Mouse (Mus musculus) lung, adult 2 months (tissue): ENCODE results near the gene Arhgap32. TPM values are rescaled to one million over a fixed set of nuclear protein-coding genes. Genes with fewer than 3 reads are reported as not detected.

ENCODE experiments used
- DNase-seq: peaks from one replicate; pipeline ENCODE4 v3.0.0; 2022
- H3K4me1 ChIP-seq: fragments of 200-500 bp; 2 replicates; pipeline ENCODE4 v1.6.1; 2011; ENCODE audit warnings: low read length; ENCODE audit not compliant: control insufficient read depth, insufficient read depth
- H3K4me3 ChIP-seq: fragments of 200-500 bp; replicated peaks from 2 replicates; pipeline ENCODE3; 2011; ENCODE audit warnings: low read depth, mild to moderate bottlenecking, control low read depth, low read length; ENCODE audit errors: extremely low read depth
- CTCF ChIP-seq: fragments of 200-500 bp; IDR thresholded peaks from 2 replicates; pipeline ENCODE4 v1.5.1; 2011; ENCODE audit warnings: mild to moderate bottlenecking, low read length, control low read depth; ENCODE audit not compliant: insufficient read depth
- POLR2A ChIP-seq: fragments of 200-500 bp; IDR thresholded peaks from 2 replicates; pipeline ENCODE4 v1.6.1; 2011; ENCODE audit warnings: low read depth, mild to moderate bottlenecking, control low read depth, low read length, borderline replicate concordance; ENCODE audit errors: extremely low read depth
- WGBS: fragments of 180-500 bp; shearing (Covaris S2); methylation state at CpG from one replicate; pipeline ENCODE4 v1.1.7; 2018; 5-methylcytosine and 5-hydroxymethylcytosine counted together
- polyA plus RNA-seq: library from polyadenylated mRNA; depleted of rRNA; stranded (reverse); fragments of >200 nt; gene quantifications from 2 replicates; pipeline ENCODE4 v1.2.3, GENCODE M21; 2012; rRNA removed

The Arhgap32 gene
- polyA plus RNA-seq: 4.3 and 9.2 TPM in 2 replicates

- no peak for DNase-seq
- Histone ChIP-seq H3K4me3 (no peak within 1 kb of the TSS), H3K4me1 (peaks cover 4% of the 10 kb centered on the region)
- 79% methylated on average over 1 of the region's 1 CpGs for WGBS
- TF ChIP-seq POLR2A: no peak
Observed at GRCm38 (mm10) chr9:32115786-32116185, at the start of gene Arhgap32. TSS of gene Arhgap32 (plus strand) at chr9:32116136.

- TF ChIP-seq POLR2A (no peak), CTCF (no peak)
- H3K4me1 ChIP-seq: no peaks in the 10 kb centered on the region; the same call in 1 of the 2 replicates
- no peak for DNase-seq
- 78% methylated on average over 6 of the region's 6 CpGs for WGBS
- no peak overlapping the region for H3K4me3 ChIP-seq
Observed at GRCm38 (mm10) chr9:32072778-32073177, 43.2 kb upstream of the Arhgap32 start.

- Histone ChIP-seq H3K4me3 (no peak overlapping the region), H3K4me1 (peaks cover 3% of the 10 kb centered on the region; the same call in 1 of the 2 replicates)
- no peak for DNase-seq
- no peak for TF ChIP-seq CTCF
- no peak for TF ChIP-seq POLR2A
- WGBS: 63% methylated on average over 4 of the region's 4 CpGs
Observed at GRCm38 (mm10) chr9:32088106-32088776, 27.7 kb upstream of the Arhgap32 start.

GRCm38 (mm10) chr9:32088882-32089281, 27.1 kb upstream of the Arhgap32 start:
- Histone ChIP-seq H3K4me3 (no peak overlapping the region), H3K4me1 (peaks cover 6% of the 10 kb centered on the region)
- DNase-seq: no peak
- no peak for TF ChIP-seq POLR2A
- no peak for TF ChIP-seq CTCF
- WGBS: 64% methylated on average over 3 of the region's 3 CpGs

- no peak for DNase-seq
- no peak for TF ChIP-seq POLR2A
- no peak for TF ChIP-seq CTCF
- Histone ChIP-seq H3K4me3 (no peak overlapping the region), H3K4me1 (peaks cover 22% of the 10 kb centered on the region)
- WGBS: 43% methylated on average over 2 of the region's 2 CpGs
Observed at GRCm38 (mm10) chr9:32093456-32093855, 22.5 kb upstream of the Arhgap32 start.

- 18% methylated on average over 13 of the region's 13 CpGs for WGBS
Observed at GRCm38 (mm10) chr9:32094351-32095120, 21.4 kb upstream of the Arhgap32 start.

GRCm38 (mm10) chr9:32095511-32095910, 20.4 kb upstream of the Arhgap32 start:
- TF ChIP-seq POLR2A: no peak
- TF ChIP-seq CTCF: no peak
- DNase-seq: no peak
- H3K4me3 ChIP-seq: no peak overlapping the region
- 85% methylated on average over 4 of the region's 4 CpGs for WGBS
- peaks cover 19% of the 10 kb centered on the region for H3K4me1 ChIP-seq

More at GRCm38 (mm10) chr9:32094351-32095120, 21.4 kb upstream of the Arhgap32 start:
- Histone ChIP-seq H3K4me1 (peaks cover 19% of the 10 kb centered on the region), H3K4me3 (no peak overlapping the region)
- no peak for DNase-seq
- TF ChIP-seq POLR2A (no peak), CTCF (no peak)

- no peak for TF ChIP-seq CTCF
- no peak for TF ChIP-seq POLR2A
- DNase-seq: no peak
- 42% methylated on average over 7 of the region's 7 CpGs for WGBS
- Histone ChIP-seq H3K4me1 (peaks cover 19% of the 10 kb centered on the region), H3K4me3 (no peak overlapping the region)
Observed at GRCm38 (mm10) chr9:32096541-32096940, 19.4 kb upstream of the Arhgap32 start.

GRCm38 (mm10) chr9:32097123-32097522, 18.8 kb upstream of the Arhgap32 start:
- H3K4me1 ChIP-seq: peaks cover 19% of the 10 kb centered on the region
- TF ChIP-seq POLR2A (no peak), CTCF (no peak)
- no peak for DNase-seq
- WGBS: 66% methylated on average over 4 of the region's 4 CpGs
- H3K4me3 ChIP-seq: no peak overlapping the region
